Mouse (Mus musculus) stomach, postnatal 0 days (tissue): Measurements from ENCODE around the gene Plekhh2.

ENCODE experiments used
- CTCF ChIP-seq: IDR thresholded peaks from 2 replicates; pipeline ENCODE4 v1.5.1; 2016; ENCODE audit warnings: antibody characterized with exemption, low read depth, mild to moderate bottlenecking, moderate library complexity
- EP300 ChIP-seq: optimal IDR thresholded peaks from 2 replicates; pipeline ENCODE3; 2016; ENCODE audit warnings: antibody characterized with exemption

GRCm38 (mm10) chr17:84667848-84668247, 156.2 kb downstream of the Plekhh2 start:
- TF ChIP-seq CTCF: no peak
- no peak for TF ChIP-seq EP300
